Mouse (Mus musculus) spleen, adult 2 months (tissue): ENCODE measurements around the gene Lgals4.

Experiments
- CTCF ChIP-seq: fragments of 200-500 bp; IDR thresholded peaks from 2 replicates; pipeline ENCODE4 v1.5.1; 2011; ENCODE audit warnings: mild to moderate bottlenecking, inconsistent platforms; ENCODE audit not compliant: insufficient read depth, insufficient read length, insufficient replicate concordance; ENCODE audit errors: extremely low read depth
- POLR2A ChIP-seq: fragments of 200-500 bp; IDR thresholded peaks from 2 replicates; pipeline ENCODE4 v1.6.1; 2011; ENCODE audit warnings: low read depth, low read length, inconsistent platforms

DNA sequence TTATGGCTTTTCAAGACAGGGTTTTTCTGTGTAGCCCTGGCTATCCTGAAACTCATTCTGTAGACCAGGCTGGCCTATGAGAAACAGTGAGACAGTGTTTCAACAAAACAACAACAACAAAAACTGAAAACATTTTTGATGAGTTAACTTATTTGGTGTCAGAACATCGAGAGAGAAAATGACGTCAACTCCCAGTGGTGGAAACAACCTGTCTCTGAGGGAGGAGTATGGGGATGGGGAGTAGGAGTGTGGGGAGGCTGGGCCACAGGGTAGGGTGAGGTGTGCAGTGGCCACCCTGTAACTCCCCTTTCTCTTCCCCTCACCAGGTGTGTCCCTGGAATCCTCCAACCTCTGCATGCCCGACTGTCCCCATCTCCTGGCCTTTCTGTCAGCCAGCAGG lies 39.2 kb upstream of the Lgals4 start:
- TF ChIP-seq POLR2A (no peak), CTCF (no peak)
